Mouse (Mus musculus): Measurements from ENCODE around the gene Anxa7. TPM values are rescaled to one million over a fixed set of nuclear protein-coding genes. Genes with fewer than 3 reads are reported as not detected.

Anxa7 gene
- polyA plus RNA-seq (2016; fragmentation: Nextera tagmentation; extraction: Ambion mirVana), result 10.0 and 13.0 TPM in 2 replicates

DNA sequence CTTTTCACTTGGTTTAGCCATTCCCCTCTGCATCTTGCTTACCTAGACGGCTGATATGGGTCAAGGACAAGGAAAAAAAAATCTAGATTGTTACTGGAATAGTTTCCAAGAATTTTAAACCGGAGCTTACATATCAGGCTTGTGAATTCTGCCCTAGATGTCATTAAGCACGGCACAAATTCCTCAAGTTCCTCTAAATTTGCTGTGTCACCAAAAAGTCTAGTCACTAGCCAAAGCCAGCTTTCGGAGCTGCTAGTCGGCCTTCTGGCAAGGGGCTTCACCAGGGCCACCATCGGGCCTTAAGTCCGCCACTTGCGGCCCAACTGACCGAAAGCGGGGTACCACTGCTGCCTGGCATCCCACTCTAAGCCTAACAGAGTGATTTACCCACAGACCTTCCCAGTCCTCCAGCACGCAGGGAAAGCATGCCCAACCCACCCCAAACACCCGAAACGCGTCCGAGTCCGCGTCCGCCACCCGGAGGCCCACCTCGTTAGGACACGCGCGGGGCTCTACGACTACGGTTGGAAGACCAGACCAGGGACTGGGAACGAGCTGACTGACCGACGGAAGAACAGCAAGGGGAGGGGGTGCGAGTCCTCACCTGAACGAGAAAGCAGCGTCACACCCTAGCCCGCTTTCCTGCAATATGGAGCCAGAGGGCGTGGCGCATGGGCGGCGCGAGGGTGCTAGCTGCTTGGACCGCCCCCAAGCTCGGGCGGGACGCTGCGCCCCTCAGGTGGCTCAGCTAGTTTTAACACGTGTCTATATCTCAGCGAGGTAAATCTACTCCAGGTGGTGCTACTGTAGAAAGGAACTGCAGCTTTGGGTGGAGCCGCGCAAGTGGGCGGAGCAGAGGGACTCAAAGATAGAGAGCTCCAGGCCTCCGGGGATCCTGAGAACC lies at the start of gene Anxa7:
Gene Anxa7, minus strand, starts transcription at position 843 of the 904 bp plus-strand sequence.
- peak; percentile 75; the same call in 1 of the 2 replicates for ATAC-seq (ENCODE audit: low FRiP score)
- peak within 1 kb of the TSS; percentile 86 for H3K4me2 ChIP-seq
- H3K4me1 ChIP-seq, result peaks cover 3% of the 10 kb centered on the region; the same call in 1 of the 2 replicates
- H3K36me3 ChIP-seq (replicated peaks), result peaks cover 8% of the 10 kb centered on the region
- H3K27me3 ChIP-seq, result 0 out of 2 replicates have a peak, but pooled peaks cover 10% of the 10 kb centered on the region
- H3K4me3 ChIP-seq (replicated peaks), result peak within 1 kb of the TSS; percentile 62
- peak within 1 kb of the TSS; percentile 44; the same call in 1 of the 2 replicates for H3K27ac ChIP-seq
- peak within 1 kb of the TSS; percentile 63 for H3K9ac ChIP-seq
- WGBS, result 2% methylated on average over 48 of the region's 48 CpGs
- H3K9me3 ChIP-seq, result no peaks in the 10 kb centered on the region

GRCm38 (mm10) chr14:20529643-20530042 lies 49.7 kb upstream of the Anxa7 start:
- H3K4me3 ChIP-seq (replicated peaks), result no peak overlapping the region
- WGBS, result 94% methylated on average over 4 of the region's 4 CpGs
- no peaks in the 10 kb centered on the region for H3K9me3 ChIP-seq
- peaks cover 3% of the 10 kb centered on the region; the same call in 1 of the 2 replicates for H3K36me3 ChIP-seq (replicated peaks)
- no peak overlapping the region for H3K4me2 ChIP-seq
- no peak overlapping the region for H3K9ac ChIP-seq
- no peak overlapping the region for H3K27ac ChIP-seq
- H3K4me1 ChIP-seq, result no peaks in the 10 kb centered on the region
- H3K27me3 ChIP-seq, result no peaks in the 10 kb centered on the region
- ATAC-seq (ENCODE audit: low FRiP score), result no peak

DNA sequence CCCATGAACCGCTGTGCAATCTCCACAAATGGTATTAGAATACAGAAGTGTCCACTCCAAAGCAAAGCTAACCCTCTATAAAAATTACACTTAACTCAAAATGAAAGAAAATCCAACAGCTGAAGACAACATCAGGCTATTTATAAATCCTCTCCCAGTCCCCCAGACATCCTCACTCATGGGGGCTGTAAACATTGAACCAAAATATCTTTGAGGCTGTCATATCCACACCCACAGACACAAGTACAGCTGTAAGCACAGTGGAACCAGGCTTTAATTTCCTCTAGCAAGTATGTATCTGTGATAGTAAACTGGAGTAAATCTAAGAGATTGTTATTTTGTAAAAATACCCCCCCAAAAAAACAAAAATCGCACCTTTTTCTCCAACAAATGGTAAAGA lies 40.2 kb upstream of the Anxa7 start:
- Histone ChIP-seq H3K9me3 (no peaks in the 10 kb centered on the region), H3K4me2 (no peak overlapping the region), H3K36me3 (replicated peaks) (peaks cover 24% of the 10 kb centered on the region), H3K9ac (no peak overlapping the region), H3K27ac (no peak overlapping the region), H3K4me3 (replicated peaks) (no peak overlapping the region), H3K27me3 (no peaks in the 10 kb centered on the region), H3K4me1 (no peaks in the 10 kb centered on the region)
- 96% methylated on average over 2 of the region's 2 CpGs for WGBS
- no peak for ATAC-seq (ENCODE audit: low FRiP score)

GRCm38 (mm10) chr14:20508424-20508823 lies 28.5 kb upstream of the Anxa7 start:
- H3K4me2 ChIP-seq, result no peak overlapping the region
- H3K36me3 ChIP-seq (replicated peaks), result peaks cover 21% of the 10 kb centered on the region
- H3K9ac ChIP-seq, result no peak overlapping the region
- no peaks in the 10 kb centered on the region for H3K4me1 ChIP-seq
- ATAC-seq (ENCODE audit: low FRiP score), result no peak
- no peak overlapping the region for H3K27ac ChIP-seq
- no peaks in the 10 kb centered on the region for H3K9me3 ChIP-seq
- WGBS, result 67% methylated on average over 2 of the region's 2 CpGs
- H3K27me3 ChIP-seq, result no peaks in the 10 kb centered on the region
- H3K4me3 ChIP-seq (replicated peaks), result no peak overlapping the region

DNA sequence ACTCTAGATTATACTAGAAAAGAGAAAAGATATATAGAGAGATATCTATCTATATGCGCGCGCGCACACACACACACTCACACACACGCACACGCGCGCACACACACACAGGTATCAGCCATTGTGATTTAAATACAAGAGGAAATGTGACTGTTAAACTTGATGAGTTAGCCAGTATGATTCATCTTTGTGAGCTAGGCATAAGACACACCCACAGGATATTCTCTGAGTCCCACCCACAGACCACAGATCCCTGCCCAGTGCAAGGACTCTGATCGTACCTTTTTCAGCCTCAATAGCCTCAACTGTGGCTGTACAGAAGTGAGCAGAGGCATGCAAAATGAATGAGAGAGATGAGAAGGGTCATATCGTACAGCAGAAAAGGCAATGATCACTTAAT lies 23.0 kb upstream of the Anxa7 start:
- Histone ChIP-seq H3K9me3 (no peaks in the 10 kb centered on the region), H3K4me1 (no peaks in the 10 kb centered on the region), H3K27ac (no peak overlapping the region), H3K4me3 (replicated peaks) (no peak overlapping the region), H3K27me3 (no peaks in the 10 kb centered on the region), H3K4me2 (no peak overlapping the region), H3K36me3 (replicated peaks) (peaks cover 19% of the 10 kb centered on the region), H3K9ac (no peak overlapping the region)
- ATAC-seq (ENCODE audit: low FRiP score), result no peak
- 99% methylated on average over 10 of the region's 10 CpGs for whole genome bisulfite sequencing

DNA sequence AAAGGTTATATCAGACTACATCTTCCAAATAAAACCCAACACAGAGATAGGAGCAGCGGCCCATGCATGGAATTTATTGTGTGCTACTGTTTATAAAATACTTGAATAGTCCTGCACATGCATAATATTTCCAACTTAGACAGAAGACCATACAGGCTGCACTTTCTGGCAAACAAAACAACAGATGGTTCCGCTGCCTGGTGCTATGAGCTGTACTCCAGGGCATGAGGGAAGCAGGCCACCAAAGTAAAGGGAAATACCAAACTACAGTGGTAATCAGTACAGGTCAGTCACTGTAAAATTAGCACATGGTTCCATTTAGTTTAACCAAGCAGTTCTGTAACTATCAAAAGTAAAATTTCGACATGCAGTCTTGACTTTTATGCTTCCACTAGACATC lies 20.0 kb upstream of the Anxa7 start:
- H3K4me1 ChIP-seq, result no peaks in the 10 kb centered on the region
- H3K27me3 ChIP-seq, result no peaks in the 10 kb centered on the region
- H3K27ac ChIP-seq, result no peak overlapping the region
- 89% methylated on average over 3 of the region's 3 CpGs for WGBS
- no peak overlapping the region for H3K4me2 ChIP-seq
- no peak overlapping the region for H3K9ac ChIP-seq
- H3K36me3 ChIP-seq (replicated peaks), result peaks cover 37% of the 10 kb centered on the region
- ATAC-seq (ENCODE audit: low FRiP score), result no peak
- H3K4me3 ChIP-seq (replicated peaks), result no peak overlapping the region
- no peaks in the 10 kb centered on the region for H3K9me3 ChIP-seq

DNA sequence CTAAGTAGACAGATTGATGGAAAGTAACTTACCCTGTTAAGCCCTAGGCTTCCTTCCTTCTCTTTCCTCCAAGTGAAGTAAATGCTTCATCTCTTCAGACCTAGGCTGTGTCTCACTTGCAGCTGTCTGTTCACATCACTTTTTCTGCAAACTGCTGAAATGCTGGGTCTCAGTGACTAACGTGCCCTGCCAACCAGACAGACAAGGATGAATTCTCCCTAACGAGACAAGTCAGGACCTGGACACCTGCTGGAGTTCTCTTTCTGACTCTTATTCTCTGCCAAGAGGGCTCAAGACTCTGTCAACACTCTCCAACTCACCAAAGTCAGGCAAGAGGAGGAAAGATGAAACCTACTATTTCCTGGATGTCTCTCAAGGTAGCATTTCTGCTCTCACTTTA lies 16.7 kb upstream of the Anxa7 start, which contains the start of gene Mss51:
Gene Mss51, minus strand, starts transcription at position 299 of the 400 bp plus-strand sequence.
- ATAC-seq (ENCODE audit: low FRiP score), result no peak
- H3K36me3 ChIP-seq (replicated peaks), result peaks cover 44% of the 10 kb centered on the region

GRCm38 (mm10) chr14:20486031-20486430 lies 6.1 kb upstream of the Anxa7 start:
- H3K36me3 ChIP-seq (replicated peaks), result peaks cover 30% of the 10 kb centered on the region
- no peak overlapping the region for H3K27ac ChIP-seq
- ATAC-seq (ENCODE audit: low FRiP score), result no peak
- 98% methylated on average over 5 of the region's 5 CpGs for WGBS
- H3K27me3 ChIP-seq, result no peaks in the 10 kb centered on the region
- no peaks in the 10 kb centered on the region for H3K9me3 ChIP-seq
- H3K4me2 ChIP-seq, result no peak overlapping the region
- no peak overlapping the region for H3K9ac ChIP-seq
- no peaks in the 10 kb centered on the region for H3K4me1 ChIP-seq
- no peak overlapping the region for H3K4me3 ChIP-seq (replicated peaks)

More for the DNA sequence above, 16.7 kb upstream of the Anxa7 start, which contains the start of gene Mss51:
- no peak within 1 kb of the TSS for H3K4me2 ChIP-seq
- H3K9me3 ChIP-seq, result no peaks in the 10 kb centered on the region
- H3K9ac ChIP-seq, result no peak within 1 kb of the TSS
- WGBS, result 60% methylated on average over 2 of the region's 2 CpGs
- no peak within 1 kb of the TSS for H3K4me3 ChIP-seq (replicated peaks)
- H3K27ac ChIP-seq, result no peak within 1 kb of the TSS
- no peaks in the 10 kb centered on the region for H3K4me1 ChIP-seq
- H3K27me3 ChIP-seq, result no peaks in the 10 kb centered on the region

DNA sequence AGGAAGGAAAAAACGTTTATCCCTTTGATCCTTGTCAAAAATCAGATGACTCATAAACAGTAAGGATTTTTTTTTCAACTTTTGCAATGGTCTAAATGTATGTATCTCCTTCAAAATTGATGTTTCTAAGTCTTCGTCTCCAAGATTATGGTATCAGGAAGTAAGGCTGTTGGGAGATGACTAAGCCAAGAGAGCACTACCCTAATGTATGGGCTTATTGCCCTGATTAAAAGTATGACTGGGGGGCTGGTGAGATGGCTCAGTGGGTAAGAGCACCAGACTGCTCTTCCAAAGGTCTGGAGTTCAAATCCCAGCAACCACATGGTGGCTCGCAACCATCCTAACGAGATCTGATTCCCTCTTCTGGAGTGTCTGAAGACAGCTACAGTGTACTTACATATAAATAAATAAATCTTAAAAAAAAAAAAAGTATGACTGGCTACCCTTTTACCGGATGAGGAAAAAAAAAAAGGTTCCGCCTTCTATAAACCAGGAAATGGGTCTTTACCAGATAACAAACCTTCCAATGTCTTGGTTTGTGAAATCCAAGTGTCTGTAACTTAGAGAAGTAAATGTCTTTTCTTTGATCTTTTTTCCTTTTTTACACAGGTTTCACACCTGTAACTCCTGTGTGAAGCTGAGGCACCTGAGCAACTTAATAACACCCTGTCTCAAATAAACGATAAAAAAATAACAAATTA lies 2.3 kb upstream of the Anxa7 start:
- Histone ChIP-seq H3K9ac (no peak overlapping the region), H3K9me3 (no peaks in the 10 kb centered on the region), H3K4me1 (peaks cover 3% of the 10 kb centered on the region; the same call in 1 of the 2 replicates), H3K4me3 (replicated peaks) (no peak overlapping the region), H3K27me3 (0 out of 2 replicates have a peak, but pooled peaks cover 10% of the 10 kb centered on the region), H3K4me2 (no peak overlapping the region), H3K36me3 (replicated peaks) (peaks cover 21% of the 10 kb centered on the region), H3K27ac (no peak overlapping the region)
- WGBS, result 89% methylated on average over 7 of the region's 7 CpGs
- no peak for ATAC-seq (ENCODE audit: low FRiP score)

GRCm38 (mm10) chr14:20481211-20481610 lies 1.3 kb upstream of the Anxa7 start:
- 21% methylated on average over 5 of the region's 5 CpGs for WGBS
- Histone ChIP-seq H3K9ac (no peak overlapping the region), H3K4me2 (no peak overlapping the region), H3K36me3 (replicated peaks) (peaks cover 18% of the 10 kb centered on the region), H3K4me1 (peaks cover 3% of the 10 kb centered on the region; the same call in 1 of the 2 replicates), H3K27ac (no peak overlapping the region), H3K4me3 (replicated peaks) (no peak overlapping the region), H3K9me3 (no peaks in the 10 kb centered on the region), H3K27me3 (0 out of 2 replicates have a peak, but pooled peaks cover 10% of the 10 kb centered on the region)
- ATAC-seq (ENCODE audit: low FRiP score), result no peak

GRCm38 (mm10) chr14:20480195-20480579 lies 254 bp upstream of the Anxa7 start:
- Histone ChIP-seq H3K9me3 (no peaks in the 10 kb centered on the region), H3K36me3 (replicated peaks) (peaks cover 15% of the 10 kb centered on the region), H3K4me3 (replicated peaks) (peak overlapping the region; percentile 62), H3K27ac (no peak overlapping the region), H3K4me1 (peaks cover 3% of the 10 kb centered on the region; the same call in 1 of the 2 replicates), H3K4me2 (peak overlapping the region; percentile 86), H3K9ac (no peak overlapping the region), H3K27me3 (0 out of 2 replicates have a peak, but pooled peaks cover 10% of the 10 kb centered on the region)
- 66% methylated on average over 1 of the region's 1 CpGs for WGBS
- no peak for ATAC-seq (ENCODE audit: low FRiP score)

DNA sequence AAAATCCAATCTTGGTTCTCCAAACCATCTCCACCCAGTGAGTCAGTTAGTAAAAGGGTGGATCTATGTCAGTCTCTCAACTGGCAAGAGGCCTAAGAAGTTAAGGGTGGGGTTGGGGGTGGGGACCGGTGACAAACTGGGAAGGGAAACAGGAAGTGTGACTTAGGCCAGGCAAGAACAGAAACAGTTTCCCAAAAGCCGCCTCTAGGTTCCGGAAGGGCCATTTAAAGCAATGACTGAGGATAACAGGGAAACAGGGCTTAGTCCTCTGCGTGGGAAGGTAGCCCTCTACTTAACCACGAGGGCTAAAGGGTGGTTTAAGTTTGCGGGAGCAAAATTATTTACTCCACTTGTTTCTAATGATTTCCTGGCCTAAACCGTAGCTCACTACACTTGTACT lies 1.1 kb downstream of the Anxa7 start:
- Histone ChIP-seq H3K4me2 (peak overlapping the region; percentile 86), H3K27me3 (0 out of 2 replicates have a peak, but pooled peaks cover 10% of the 10 kb centered on the region), H3K4me3 (replicated peaks) (peak overlapping the region; percentile 62), H3K4me1 (peaks cover 3% of the 10 kb centered on the region; the same call in 1 of the 2 replicates), H3K9me3 (no peaks in the 10 kb centered on the region), H3K9ac (no peak overlapping the region), H3K27ac (0 out of 2 replicates have a peak overlapping the region, but pooled peaks have one; percentile 25), H3K36me3 (replicated peaks) (peaks cover under 1% of the 10 kb centered on the region; the same call in 1 of the 2 replicates)
- no peak for ATAC-seq (ENCODE audit: low FRiP score)
- 31% methylated on average over 7 of the region's 7 CpGs for WGBS

Data from forebrain, embryonic 12.5 days (tissue).